Mouse (Mus musculus): ENCODE measurements at regions not wholly inside any gene's neighbourhood (a gene's known extent, or its start where the extent isn't known, plus 50 kb on each side); places are given as distances from the start of the nearest gene placed in this dataset.

GRCm38 (mm10) chr15:11463341-11463740, 63.9 kb upstream of the Tars start:
- TF ChIP-seq CTCF (conservative IDR thresholded peaks at IDR 0.05; ENCODE audit: low read length) (no peak), POU5F1 (IDR thresholded peaks at IDR 0.05; ENCODE audit: borderline replicate concordance, low read length) (no peak)
